Mouse (Mus musculus): Measurements from ENCODE around the gene Lrrc72.

Lrrc72 gene

DNA sequence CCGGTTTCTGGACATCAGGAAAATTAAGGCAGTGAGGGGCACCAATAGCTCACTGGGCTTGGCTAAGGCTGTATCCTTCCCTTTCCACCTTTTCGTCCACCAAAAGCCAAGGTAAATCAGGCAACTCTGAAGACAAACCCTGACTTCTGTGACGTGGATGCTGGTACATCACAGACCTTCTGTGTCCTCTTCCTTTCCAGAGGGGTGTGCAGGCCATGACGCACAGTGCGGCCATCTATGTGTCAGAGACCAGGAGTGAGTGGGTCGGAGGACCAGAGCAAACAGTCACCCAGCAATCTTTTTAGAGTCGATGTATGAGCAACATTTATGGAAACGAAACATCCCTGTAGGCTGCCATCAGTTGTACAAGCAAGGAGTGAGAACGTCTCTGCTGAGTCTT lies at the start of gene Lrrc72:
Lrrc72 (minus strand) TSS at position 101 of the 400 bp plus-strand sequence.
- DNase-seq (ENCODE audit: low read depth): no peak

- no peak for DNase-seq (ENCODE audit: low read depth)
These were observed 49.1 kb upstream of the Lrrc72 start for GRCm38 (mm10) chr12:36302326-36302725.

DNA sequence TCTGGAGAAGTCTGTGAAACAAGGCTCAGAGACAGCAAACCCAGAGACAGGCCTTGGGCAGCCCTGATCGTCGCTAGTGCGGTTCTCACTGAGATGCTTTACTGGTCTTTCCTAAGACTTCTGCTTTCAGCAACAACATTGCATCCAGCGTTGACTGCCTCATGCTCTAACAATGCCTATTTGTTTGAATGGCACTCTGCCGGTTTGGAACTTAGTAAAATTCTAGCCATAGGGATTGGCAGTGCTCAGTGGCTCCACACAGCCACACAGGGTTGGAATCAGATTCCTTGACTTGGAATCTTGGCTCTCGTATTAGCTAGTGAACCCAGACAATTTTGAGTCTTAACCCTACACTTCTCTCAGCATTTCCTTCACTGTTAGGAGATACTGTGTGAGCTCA lies 38.1 kb upstream of the Lrrc72 start:
- no peak for DNase-seq (ENCODE audit: low read depth)

- DNase-seq (ENCODE audit: low read depth): no peak
These were observed 37.3 kb upstream of the Lrrc72 start for GRCm38 (mm10) chr12:36290465-36290864.

- no peak for DNase-seq (ENCODE audit: low read depth)
These were observed 36.4 kb upstream of the Lrrc72 start for GRCm38 (mm10) chr12:36289634-36290033.

DNA sequence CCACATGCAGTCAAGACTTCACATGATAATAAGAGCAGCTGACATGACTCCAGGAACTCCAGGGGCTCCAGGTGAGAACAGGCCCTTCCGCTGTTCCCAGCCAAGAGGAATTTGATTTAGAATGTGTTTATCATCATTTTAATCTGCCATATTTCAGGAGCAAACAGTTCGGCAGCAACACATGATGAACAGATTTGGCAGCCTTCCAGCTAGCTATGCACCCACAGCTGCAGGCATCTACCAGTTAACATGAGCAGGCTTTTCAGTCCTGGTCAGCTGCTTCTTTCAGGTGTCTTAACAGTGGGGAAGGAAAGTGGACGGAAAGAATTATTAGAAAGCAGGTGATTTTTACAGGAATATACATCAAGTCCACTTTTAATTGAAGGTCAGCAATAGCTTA lies 21.6 kb upstream of the Lrrc72 start:
- DNase-seq (ENCODE audit: low read depth): no peak

- DNase-seq (ENCODE audit: low read depth): no peak
These were observed 14.6 kb upstream of the Lrrc72 start for GRCm38 (mm10) chr12:36267670-36268246.

GRCm38 (mm10) chr12:36262116-36262721 lies 9.0 kb upstream of the Lrrc72 start:
- DNase-seq (ENCODE audit: low read depth): no peak

DNA sequence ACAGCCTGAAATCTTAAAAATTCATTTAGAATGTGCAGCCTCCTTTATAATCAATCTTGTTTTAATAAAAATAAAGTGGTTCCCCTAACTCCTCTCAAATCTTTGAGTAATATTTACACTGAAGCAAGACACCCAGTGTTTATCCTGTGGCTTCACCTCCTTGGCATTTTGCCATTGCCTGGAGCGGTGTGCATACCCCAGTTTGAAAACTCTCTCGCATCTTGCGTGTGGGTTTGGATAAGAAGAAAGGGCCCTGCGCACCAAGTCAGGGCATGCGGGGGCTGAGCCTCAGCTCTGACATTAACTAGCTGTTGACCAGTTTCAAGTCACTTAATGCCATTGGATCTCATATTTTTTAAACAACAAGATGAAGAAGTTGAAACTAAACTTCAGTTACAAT lies 2.2 kb upstream of the Lrrc72 start:
- no peak for DNase-seq (ENCODE audit: low read depth)

DNA sequence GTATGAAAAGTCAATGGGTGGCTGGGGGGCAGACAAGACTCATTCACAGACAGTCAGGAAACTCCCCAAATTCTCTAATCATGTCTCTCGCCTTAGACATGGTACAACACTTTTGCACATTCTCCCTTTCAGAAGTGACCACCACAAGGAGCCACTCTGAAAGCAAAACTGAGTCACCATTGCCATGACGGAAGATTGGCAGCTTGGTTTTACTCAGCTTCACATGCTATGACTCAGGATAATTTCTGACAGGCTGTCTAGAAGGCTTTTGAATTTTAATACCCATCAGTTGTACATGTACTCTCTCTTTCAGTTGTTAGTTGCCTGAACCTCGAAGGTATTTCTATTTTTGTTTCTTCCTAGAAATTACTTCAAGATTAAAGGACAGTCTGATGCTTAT lies 12.0 kb downstream of the Lrrc72 start:
- peak; percentile 23 for DNase-seq (ENCODE audit: low read depth)

DNA sequence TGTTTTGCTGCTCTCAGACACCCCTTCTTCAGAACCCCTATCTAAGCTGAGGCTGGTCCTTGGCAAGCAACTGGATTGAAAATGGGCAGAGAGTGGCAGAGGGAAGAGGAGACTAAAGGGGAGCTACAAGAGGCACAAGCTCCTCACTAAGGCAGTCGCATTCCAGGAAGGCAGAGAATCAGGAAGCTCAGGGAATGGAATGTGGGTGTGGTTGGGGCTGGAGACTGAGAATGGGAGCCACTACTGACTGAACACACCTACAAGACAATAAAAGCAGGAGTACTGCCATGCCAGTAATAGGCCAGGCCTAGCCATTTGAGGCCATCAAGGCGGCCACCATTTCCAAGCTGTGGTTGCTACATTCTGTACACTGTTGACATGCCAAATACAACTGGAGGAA lies 21.8 kb downstream of the Lrrc72 start:
- no peak for DNase-seq (ENCODE audit: low read depth)

DNA sequence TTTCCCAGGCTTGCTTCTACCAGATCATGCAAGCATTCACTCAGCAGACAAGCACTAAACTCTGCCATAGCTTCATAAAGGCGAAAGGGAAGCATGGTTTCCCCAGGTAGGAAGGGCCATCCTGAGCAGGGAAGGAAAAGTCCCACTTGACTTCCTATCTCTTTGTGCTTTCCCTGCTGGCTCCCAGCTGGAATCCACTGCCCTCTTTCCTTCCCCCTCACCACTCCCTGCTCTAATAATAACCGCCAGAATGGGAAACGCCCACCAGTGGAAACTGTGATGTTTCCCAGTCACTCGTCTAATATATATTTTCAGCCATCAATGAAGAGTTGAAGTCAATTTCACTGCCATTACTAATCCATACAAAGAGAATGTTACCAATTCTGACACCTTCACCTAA lies 28.8 kb downstream of the Lrrc72 start:
- no peak for DNase-seq (ENCODE audit: low read depth)

DNA sequence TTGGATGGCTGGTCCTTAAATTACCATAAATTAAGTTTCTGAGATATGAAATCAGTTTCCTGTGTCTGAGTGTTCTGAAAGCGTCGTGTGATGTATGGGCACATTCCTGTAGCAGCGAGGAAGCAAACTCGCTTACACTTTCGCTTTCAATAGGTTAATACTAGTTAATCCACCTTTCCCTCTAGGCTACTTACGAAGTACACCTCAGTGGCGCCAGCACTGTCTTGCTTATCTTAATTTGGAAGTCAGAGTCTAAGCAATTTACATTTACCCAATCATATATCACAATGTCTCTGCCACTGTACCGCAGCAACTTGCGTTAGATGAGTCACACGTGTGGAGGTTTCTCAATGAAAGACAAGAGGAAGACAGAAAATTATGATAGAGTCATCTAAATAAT lies 36.3 kb downstream of the Lrrc72 start:
- DNase-seq (ENCODE audit: low read depth): peak; percentile 64

DNA sequence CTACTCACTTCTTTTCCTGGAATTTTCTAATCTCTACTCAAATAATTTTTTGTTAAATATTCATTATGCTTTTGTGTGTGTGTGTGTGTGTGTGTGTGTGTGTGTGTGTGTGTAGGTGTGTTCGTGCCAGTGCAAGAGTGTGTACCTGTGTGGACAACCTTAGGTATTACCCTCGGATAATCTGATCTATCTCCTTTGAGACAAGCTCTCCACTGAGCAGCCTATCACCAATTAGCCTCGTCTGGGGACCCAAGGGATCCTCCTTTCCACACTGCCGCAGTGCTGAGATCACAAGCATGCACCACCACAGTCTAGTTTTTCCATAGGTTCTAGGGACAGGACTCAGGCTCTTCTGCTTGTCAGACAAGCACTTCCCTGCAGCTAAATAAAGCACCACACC lies 37.0 kb downstream of the Lrrc72 start:
- peak; percentile 24 for DNase-seq (ENCODE audit: low read depth)

- peak; percentile 83 for DNase-seq (ENCODE audit: low read depth)
These were observed 38.1 kb downstream of the Lrrc72 start for GRCm38 (mm10) chr12:36215149-36215480.

- no peak for DNase-seq (ENCODE audit: low read depth)
These were observed 38.6 kb downstream of the Lrrc72 start for GRCm38 (mm10) chr12:36214389-36215148.

DNA sequence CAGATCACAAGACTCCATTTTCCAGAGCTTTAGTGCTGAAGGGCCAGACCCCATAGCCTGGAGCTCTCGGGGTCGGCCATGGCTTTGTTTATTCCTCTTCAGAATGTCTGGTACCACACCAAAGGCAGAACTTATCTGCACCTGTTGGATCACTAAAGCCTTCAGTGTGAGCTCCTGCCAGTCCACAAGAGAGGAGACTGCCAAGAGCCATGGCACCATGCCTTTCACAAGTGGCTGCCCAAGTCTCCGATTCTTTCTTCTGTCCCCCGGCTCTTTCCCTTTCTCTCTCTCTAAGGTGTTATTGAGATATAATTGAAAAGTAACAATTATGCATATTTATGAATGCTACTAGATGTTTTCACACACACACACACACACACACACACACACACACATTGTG lies 43.1 kb downstream of the Lrrc72 start:
- DNase-seq (ENCODE audit: low read depth): no peak

DNA sequence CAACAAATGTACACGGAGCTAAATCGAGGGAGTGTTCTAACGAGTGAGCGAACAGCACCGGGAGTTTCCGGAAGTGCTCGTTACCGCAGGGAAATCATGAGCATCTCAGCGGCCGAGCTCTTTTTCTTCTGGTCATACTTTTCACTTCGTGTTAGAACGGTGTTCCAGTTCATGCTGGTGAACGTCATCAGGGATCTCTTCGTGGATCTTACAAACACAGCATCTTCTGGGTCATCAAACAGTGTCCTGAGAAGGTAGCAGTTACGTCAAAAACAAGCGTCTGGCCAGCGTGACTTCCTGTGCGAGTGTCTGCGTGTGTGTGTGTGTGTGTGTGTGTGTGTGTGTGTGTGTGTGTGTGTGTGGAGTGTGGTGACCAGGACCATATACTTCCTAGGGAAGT lies 44.7 kb downstream of the Lrrc72 start:
- DNase-seq (ENCODE audit: low read depth): no peak

- no peak for DNase-seq (ENCODE audit: low read depth)
These were observed 45.4 kb downstream of the Lrrc72 start for GRCm38 (mm10) chr12:36207800-36208148.

GRCm38 (mm10) chr12:36207072-36207799 lies 46.0 kb downstream of the Lrrc72 start:
- DNase-seq (ENCODE audit: low read depth): no peak

DNA sequence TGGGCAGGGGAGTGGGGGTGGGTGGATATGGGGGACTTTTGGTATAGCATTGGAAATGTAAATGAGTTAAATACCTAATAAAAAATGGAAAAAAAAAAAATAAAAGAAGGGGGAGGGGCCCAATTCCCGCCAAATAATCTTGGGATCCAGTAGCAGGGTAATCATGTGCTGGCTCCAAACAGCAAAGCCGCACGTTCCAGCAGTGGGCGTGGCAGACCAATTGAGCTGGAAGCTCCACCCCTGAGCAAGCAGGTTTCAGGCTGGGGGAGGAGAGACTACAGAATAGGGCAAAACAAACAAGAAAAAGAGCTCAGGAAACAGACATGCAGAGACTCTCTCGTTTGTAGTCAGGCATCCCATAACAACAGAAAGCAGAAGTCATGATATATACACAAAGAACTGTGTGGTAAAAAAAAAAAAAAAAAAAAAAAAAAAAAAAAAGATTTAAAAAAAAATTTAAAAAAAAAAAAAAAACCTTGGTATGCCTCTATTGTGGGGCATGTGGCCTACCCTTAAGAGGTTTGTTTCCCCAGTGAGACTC lies 47.5 kb downstream of the Lrrc72 start:
- peak; percentile 43 for DNase-seq (ENCODE audit: low read depth)

DNA sequence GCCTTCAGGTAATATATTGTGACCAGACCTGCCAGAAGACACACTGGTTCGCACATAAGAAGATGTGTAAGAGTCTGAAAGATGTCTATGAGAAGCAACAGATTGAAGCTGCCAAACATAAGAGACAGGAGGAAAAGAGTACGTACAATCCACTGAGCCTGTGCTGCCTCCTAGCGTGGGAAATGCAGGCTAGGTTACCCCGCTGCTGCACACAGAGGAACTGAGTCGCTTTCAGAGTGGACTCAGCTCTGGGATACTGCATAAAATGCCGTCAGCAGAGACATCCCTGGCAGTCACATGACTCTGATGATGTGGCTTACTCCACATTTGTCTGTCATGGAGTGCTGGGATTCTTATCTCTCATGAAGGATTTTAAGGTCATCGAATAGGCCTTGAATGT lies 58.2 kb downstream of the Lrrc72 start:
- no peak for DNase-seq (ENCODE audit: low read depth)

DNA sequence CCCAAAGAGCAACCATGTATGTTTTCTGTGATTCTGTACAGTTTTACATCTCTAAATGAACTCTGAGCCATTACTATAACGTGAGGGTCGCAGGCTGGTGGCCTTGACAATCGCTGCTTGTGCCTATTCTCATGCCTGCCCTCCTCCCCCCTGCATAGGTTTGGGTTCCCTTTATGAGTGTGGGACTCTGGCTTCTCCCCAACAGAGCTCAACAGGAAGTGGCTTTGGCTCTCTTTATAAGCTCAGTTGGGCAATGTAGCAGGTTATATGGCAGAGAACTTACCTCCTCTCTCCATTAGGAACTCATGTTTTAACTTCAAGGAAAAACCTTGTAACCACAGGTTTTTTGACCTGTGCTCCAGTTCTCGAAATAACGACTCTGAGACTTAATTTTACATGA lies 62.9 kb downstream of the Lrrc72 start:
- peak; percentile 20 for DNase-seq (ENCODE audit: low read depth)
